8 mouse cellular contexts compared by ENCODE assay signal in genomic region chr11:86839716-86840447, GRCm38 (mm10). TPM values are rescaled to one million over a fixed set of nuclear protein-coding genes. Genes with fewer than 3 reads are reported as not detected.
DNase-seq lines count a peak whose midpoint lies in the region; ATAC-seq lines count a peak whose summit lies in the region.

No protein-coding gene starts in this region.

- ATAC-seq in kidney, embryonic 16.5 days (ENCODE audit: low FRiP score, low TSS enrichment) = no peak
- ATAC-seq in hindbrain, embryonic 13.5 days (ENCODE audit: low FRiP score) = no peak

- H3K4me2 ChIP-seq in kidney, embryonic 16.5 days (replicated peaks; ENCODE audit: low read depth, low read length) = no peak overlapping the region
- H3K4me2 ChIP-seq in hindbrain, embryonic 13.5 days = no peak overlapping the region

- H3K27me3 ChIP-seq in kidney, embryonic 16.5 days (ENCODE audit: insufficient read depth, low read length) = no peaks in the 10 kb centered on the region
- no peaks in the 10 kb centered on the region for H3K27me3 ChIP-seq in hindbrain, embryonic 13.5 days

- H3K36me3 ChIP-seq in kidney, embryonic 16.5 days (ENCODE audit: insufficient read depth, low read length) = no peaks in the 10 kb centered on the region
- H3K36me3 ChIP-seq in hindbrain, embryonic 13.5 days = no peaks in the 10 kb centered on the region

- H3K9ac ChIP-seq in kidney, embryonic 16.5 days (replicated peaks; ENCODE audit: low read length) = no peak overlapping the region
- no peak overlapping the region for H3K9ac ChIP-seq in hindbrain, embryonic 13.5 days

- peaks cover 23% of the 10 kb centered on the region for H3K4me1 ChIP-seq in kidney, embryonic 16.5 days (ENCODE audit: insufficient read depth, low read length)
- peaks cover 12% of the 10 kb centered on the region; the same call in 1 of the 2 replicates for H3K4me1 ChIP-seq in brown adipose tissue, adult 24 weeks (ENCODE audit: control insufficient read depth, insufficient read depth, insufficient read length, low read length)
- H3K4me1 ChIP-seq in hindbrain, embryonic 13.5 days (replicated peaks) = peaks cover 19% of the 10 kb centered on the region

- peak overlapping the region; percentile 84 for H3K27ac ChIP-seq in kidney, embryonic 16.5 days (ENCODE audit: low read length)
- H3K27ac ChIP-seq in brown adipose tissue, adult 24 weeks (replicated peaks; ENCODE audit: low read depth, low read length) = peak overlapping the region; percentile 92
- H3K27ac ChIP-seq in hindbrain, embryonic 13.5 days = peak overlapping the region; percentile 56

- no peak overlapping the region for H3K4me3 ChIP-seq in kidney, embryonic 16.5 days (ENCODE audit: low read length)
- H3K4me3 ChIP-seq in brown adipose tissue, adult 24 weeks (ENCODE audit: insufficient read depth, low read depth, low read length) = no peak overlapping the region
- H3K4me3 ChIP-seq in hindbrain, embryonic 13.5 days = no peak overlapping the region

- WGBS in kidney, embryonic 16.5 days = 49% methylated on average over 7 of the region's 7 CpGs
- WGBS in hindbrain, embryonic 13.5 days = 24% methylated on average over 7 of the region's 7 CpGs

- no peaks in the 10 kb centered on the region for H3K9me3 ChIP-seq in kidney, embryonic 16.5 days (ENCODE audit: low read length)
- no peaks in the 10 kb centered on the region for H3K9me3 ChIP-seq in hindbrain, embryonic 13.5 days

- intact Hi-C loops in left cerebral cortex, postnatal 36 days (cut with DNase I) = no loop called here

- no peak for DNase-seq in kidney, postnatal 10 days
- DNase-seq in retina, embryonic 14.5 days (ENCODE audit: low spot score) = peak; percentile 38
- DNase-seq in right cerebral cortex, adult 18-20 months = no peak
- no peak for DNase-seq in left cerebral cortex, postnatal 36 days (ENCODE audit: low spot score in 2 of 2)
- DNase-seq in spleen, postnatal 14 days (ENCODE audit: low spot score in 2 of 2) = no peak

RNA-seq across cellular contexts. Expression of gene Dhx40, which starts 32.3 kb away (rescaled TPM):
- polyA plus RNA-seq in kidney, embryonic 16.5 days (2015; fragmentation: Nextera tagmentation; extraction: Ambion mirVana) = 37.8 and 38.4 TPM in 2 replicates
- 18.5 and 20.4 TPM in 2 replicates for polyA plus RNA-seq in brown adipose tissue, adult 24 weeks (2012; ENCODE audit: insufficient read depth, insufficient read length, missing spikeins)
- 27.3 and 28.3 TPM in 2 replicates for polyA plus RNA-seq in hindbrain, embryonic 13.5 days (2015; fragmentation: Nextera tagmentation; extraction: Ambion mirVana)
- 10 to 100 TPM; 16.2 to 18.3 TPM for total RNA-seq in left cerebral cortex, postnatal 36 days (2021)
